Mouse (Mus musculus) retina, postnatal 7 days (tissue): ENCODE measurements around the gene Taldo1.
"Not testable (repeated sequence)": the region's sequence is repeated elsewhere in the genome, so short reads cannot be mapped to it uniquely, and the experiment has no call there.

Experiments used
- DNase-seq: peaks from one replicate; pipeline ENCODE4 v3.0.0-alpha.2; 2012; ENCODE audit warnings: low read depth, low spot score

Taldo1 gene

DNA sequence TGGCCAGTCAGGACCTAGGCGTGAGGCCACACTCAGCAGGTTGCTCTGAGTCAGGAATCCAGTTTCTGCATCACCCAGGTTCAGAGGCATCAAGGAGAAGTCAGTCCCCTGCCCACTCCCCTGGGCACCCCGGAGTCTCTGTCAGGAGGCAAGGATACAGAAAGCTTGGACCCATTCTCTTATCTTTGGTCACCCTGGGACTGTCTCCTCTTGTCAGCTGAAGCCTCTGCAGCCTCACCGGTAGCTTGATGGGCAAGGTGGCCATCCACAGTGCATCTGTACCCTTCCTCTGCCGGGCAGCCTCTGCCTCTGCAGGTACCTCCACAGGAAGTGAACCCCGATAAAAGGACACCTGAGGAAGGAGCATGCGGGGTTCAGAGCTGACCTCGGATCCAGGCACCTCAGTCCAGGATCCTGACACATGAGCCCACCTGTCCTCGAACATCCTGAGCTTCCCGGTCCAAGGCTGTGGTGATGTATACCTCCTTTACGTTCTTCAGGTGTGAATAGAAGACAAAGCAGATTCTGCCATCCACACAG, 47.2 kb downstream of the Taldo1 start:
- no peak for DNase-seq

DNA sequence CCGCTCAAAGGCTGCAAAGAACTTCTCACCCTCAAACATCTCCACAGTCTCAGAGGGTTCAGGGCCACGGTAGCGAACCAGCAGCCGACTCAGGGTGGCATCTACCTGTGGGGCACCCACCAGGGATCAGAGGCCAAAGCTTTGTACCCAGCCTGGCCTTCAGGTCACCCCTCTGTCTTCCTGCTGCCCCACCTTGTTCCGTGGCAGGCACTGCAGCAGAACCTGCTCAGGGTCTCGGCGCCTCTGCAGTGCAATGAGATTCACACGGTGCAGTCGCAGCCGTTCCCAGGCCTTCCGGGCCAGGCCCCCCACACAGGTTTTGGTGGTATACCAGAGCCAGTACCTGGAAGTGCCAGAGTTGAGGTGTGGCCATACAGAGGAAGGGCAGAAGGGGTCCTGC, 47.8 kb downstream of the Taldo1 start:
- no peak for DNase-seq

DNA sequence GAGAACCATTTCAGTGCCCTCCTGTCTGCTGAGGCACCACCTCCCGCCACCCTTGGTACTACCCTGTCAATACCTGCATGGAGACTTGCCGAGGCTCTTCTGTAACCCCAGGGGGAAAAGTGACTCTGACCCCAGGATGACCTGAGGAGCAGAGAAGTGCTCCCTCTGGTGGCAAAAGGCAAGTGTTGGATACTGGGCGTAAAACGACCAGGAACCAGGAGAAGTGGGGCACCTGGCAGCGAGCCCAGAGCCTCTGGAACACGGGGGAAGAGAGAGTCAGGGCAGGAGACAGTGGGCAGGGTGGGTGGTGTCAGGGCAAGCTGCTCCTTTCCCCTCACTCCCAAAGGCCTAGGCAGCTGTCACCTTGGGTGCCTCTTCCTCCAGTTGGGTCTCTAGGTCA, 48.6 kb downstream of the Taldo1 start:
- peak; percentile 77 for DNase-seq

DNA sequence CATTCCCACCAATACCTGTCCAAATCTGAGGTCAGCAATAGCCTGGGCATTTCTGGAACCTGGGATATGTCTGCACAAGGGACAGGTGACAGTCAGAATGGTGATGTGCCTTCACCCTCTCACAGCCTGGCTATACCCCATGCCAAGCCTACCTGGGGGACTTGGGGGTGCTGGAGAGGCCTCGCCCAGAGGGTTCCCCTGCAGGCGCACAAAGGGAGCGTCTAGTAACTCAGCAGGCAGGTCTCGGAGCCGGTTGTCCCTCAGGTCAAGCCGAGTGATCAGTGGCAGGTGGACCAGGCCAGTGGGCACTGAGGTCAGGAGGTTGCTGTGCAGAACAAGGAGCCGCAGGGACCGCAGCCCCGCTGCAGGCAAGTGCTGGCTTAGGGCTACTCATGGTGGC, 49.5 kb downstream of the Taldo1 start:
- no peak for DNase-seq

DNA sequence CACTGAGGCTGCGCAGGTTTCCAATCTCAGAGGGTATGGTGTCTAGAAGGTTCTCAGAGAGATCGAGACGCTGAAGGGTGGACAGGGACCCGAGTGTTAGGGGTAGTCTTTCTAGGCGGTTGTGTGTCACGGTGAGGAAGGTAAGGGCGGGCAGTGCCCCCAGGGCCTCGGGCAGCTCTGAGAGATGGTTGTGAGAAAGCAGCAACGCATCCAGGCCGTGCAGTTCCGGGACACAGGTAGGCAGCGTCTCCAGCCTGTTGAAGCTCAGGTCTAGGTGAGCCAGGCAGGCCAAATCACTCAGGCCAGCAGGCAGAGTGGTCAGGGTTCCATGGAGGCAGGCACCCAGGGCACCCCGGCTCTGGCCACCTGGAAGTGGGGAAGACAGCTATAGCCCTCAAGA, 50.2 kb downstream of the Taldo1 start:
- DNase-seq: no peak

DNA sequence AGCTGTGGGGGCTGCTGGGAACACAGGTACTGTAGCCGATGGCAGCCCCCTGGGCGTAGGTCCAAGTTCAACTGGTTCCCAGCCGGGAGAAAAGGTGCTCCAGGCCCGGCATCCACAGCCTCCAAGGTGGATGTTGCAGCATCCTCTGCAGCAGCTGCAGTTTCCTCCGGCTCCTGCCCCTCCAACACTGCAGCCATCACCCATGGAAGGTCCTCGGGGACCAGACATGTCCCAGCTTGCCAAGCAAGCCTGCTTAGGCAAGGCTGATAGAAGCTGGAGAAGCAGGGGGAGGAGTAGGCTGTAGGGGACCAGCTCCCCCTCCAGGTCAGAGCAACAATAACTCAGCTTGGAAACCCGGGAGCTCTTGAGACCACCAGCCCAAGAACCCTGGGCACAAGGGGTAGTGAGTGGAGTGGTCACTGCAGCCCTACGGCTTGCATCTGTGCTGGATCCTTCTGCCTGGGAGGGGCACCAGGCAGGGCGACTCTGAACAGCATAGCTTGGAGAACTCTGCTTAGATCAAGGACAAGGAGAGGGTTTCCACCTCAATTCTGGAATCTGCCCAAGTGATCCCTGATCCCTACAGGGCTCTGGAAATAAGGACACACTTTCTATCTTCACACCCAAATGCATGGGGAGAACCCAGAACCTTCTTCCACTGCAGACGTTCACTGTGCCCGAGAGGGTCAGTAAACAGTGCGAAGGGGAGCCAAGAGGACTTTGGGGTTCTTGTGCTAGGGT, 51.3 kb downstream of the Taldo1 start:
- DNase-seq: no peak

DNA sequence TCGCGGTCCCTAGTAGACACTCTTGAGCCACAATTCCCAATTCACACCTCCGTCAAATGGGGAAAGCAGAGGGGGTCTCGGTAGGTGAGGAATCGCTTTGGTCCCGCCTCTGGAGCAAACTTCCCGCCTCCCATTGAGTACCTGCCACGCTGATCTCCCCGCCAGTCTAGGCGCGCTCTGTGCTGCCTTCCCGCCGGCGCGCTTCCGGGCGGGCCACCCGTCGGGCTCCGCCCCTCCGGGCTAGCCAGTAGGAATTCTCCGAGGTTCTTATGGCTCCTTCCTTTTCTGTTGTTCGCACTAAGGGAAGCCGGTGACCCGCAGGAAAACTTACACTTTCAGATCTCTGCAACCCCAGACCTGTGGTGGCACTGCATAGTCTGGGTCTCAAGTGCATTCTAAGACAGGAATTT, 51.8 kb downstream of the Taldo1 start, which contains the start of gene Pidd1:
Gene Pidd1, minus strand, starts transcription at position 198 of the 410 bp plus-strand sequence.
- DNase-seq: no peak

DNA sequence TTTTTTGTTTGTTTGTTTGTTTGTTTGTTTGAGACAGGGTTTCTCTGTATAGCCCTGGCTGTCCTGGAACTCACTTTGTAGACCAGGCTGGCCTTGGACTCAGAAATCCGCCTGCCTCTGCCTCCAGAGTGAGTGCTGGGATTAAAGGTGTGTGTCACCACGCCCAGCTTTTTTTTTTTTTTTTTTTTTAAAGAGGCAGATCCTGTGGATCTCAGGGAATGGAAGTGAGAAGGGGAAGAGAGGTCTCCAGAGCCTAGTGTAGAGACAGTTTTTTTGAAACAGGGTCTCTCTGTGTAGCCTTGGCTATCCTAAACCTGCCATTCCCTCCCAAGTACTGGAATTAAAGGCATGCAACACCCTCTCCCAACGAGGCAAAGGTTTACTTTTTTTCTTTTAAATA, 54.4 kb downstream of the Taldo1 start:
- DNase-seq: not testable (repeated sequence)

DNA sequence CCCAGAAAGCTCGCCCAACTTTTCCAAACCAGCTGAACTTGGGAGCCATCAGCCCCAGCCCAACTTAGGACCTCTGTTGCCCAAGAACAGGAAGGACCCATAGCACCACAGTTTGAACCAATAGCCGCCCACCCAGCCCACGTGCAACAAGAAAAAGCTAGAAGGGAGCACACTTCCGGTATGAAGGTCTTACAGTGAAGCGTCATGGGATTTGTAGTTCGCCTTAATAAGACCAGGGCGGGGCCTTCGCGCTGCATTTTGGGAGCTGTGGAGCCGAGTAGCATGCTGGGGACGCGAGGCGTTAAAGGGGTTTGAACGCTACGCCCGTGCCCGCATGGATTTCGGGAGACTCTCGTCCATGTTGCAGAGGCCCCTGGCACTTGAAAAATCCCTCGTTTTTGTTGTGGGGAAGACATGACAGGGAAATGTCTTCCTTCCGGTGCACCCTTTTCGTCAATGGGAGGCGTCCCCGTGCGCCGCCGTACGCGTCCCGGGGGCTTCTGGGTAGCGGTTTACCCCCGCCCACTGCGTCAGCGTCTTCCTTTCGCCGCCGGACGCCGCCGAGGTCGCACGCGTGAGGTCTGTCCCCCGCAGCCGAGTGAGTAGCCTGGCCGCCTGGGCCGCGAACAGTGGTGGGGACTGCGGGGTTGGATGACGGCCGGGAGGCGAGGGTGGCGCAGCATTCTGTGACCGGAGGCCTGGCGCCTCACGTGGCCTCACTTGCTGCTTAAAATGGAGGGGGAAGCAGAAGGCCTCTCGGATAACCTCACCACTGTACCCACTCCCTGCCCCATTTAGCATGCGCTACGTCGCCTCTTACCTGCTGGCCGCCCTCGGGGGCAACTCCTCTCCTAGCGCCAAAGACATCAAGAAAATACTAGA, 55.4 kb downstream of the Taldo1 start, which contains the start of gene Rplp2:
Gene Rplp2, plus strand, starts transcription at position 261 of the 882 bp plus-strand sequence.
- DNase-seq: peak; percentile 86

DNA sequence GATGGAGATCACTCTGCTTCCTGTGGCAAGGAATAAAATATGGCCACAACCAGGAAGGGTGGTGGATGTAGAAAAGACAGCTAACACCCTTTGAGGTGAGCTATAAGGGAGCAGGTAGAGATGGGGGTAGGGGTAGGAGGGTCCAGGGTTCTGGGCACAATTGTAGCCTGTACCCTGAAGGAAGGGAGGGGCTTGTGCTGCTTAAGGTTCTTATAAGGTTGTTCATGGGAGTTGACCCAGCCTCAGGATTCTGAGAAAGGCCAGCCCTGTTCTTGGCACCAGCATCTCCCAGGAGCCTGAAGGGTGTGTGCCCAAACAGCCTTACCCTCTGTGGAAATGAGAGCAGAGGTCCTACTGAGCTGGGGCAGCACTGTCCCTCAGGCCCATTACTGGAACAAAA, 59.9 kb downstream of the Taldo1 start:
- no peak for DNase-seq
